Mouse (Mus musculus): ENCODE data around the gene Nhlrc1.

Gene Nhlrc1

DNA sequence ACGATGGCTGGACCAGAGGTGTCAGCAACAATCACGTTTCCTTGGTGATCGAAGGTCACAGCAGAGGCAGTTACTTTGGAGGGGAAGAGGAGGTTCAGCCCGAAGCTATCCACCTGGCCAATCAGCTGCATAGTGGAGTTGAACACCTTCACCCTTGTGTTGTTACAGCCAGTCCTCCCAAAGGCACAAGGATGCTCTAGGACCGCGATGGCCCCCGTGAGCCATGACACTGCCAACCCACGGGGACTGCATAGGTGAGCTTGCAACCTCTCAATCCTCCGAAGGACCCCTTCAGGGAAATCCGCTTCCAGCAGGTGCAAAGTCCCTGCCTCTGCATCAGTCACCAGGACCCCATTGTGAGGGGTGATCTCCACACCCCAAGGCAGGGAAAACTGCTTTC is 910 bp downstream of the Nhlrc1 start:
- no peak for DNase-seq (ENCODE audit: low spot score in 2 of 2)

DNA sequence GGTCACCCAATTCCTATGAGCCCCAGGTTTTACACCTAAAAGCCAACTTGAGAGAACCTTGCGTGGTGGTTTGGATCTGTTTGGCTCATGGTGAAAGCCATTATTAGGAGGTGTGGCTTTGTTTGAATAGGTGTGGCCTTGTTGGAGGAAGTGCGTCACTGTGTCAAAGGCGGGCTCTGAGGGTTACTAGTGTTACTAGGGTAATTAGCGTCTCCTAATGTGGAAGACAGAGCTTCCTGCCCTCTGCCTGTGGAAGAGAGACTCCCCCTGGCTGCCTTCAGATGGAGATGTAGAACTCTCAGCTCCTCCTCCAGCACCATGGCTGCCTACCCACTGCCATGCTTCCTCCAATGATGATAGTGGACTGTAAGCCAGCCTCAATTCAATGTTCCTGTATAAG is 13.1 kb downstream of the Nhlrc1 start:
- DNase-seq (ENCODE audit: low spot score in 2 of 2): no peak

DNA sequence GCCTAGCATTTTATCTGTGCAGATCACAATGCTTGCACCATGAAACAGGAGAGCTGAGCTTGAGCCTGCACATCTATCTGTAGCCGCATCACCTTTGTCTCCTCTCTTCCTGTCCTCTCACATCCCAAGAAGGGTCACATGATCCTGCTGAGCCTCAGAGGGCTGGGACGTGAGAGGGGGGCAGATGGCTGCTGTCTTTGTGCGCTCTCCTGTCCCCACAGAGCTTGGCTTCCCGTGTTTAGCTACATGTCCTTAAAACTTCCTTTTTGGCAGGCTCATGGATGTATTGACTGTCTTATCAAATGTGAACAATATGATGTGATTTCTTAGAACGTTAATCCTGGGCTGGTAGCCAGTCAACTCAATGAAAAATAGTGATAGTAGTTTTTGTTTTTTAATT is 15.2 kb downstream of the Nhlrc1 start:
- DNase-seq (ENCODE audit: low spot score in 2 of 2): no peak

DNA sequence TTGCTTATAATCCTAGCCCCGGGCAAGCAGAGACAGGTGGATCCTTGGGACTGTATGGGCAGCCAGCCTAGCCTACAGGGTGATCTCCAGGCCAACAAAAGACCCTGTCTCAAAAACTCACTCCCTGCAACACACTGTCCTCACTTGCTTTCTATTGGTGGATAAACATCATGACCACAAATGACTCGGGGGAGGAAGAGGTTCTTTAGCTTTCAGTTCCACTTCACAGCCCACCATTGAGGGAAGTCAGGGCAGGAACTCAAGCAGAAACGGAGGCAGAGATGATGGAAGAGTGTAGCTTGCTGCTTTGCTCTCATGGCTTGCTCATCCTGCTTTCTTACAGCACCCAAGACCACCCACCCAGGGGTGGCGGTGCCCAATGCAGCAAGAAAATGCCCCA is 17.3 kb downstream of the Nhlrc1 start:
- DNase-seq (ENCODE audit: low spot score in 2 of 2): no peak

DNA sequence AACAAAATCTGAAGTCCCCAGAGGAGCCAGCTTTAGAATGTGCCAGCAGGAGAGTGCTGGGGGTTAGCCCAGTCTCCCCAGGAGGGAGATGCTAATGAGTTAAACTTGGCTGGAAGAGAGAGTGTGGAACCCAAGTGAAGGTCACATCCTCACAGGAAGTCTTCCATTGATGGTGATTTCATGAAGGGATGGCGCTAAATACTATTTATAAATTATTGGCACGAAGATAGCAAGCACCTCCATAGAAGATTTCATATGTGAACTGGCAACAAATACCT is 21.4 kb downstream of the Nhlrc1 start:
- no peak for DNase-seq (ENCODE audit: low spot score in 2 of 2)

DNA sequence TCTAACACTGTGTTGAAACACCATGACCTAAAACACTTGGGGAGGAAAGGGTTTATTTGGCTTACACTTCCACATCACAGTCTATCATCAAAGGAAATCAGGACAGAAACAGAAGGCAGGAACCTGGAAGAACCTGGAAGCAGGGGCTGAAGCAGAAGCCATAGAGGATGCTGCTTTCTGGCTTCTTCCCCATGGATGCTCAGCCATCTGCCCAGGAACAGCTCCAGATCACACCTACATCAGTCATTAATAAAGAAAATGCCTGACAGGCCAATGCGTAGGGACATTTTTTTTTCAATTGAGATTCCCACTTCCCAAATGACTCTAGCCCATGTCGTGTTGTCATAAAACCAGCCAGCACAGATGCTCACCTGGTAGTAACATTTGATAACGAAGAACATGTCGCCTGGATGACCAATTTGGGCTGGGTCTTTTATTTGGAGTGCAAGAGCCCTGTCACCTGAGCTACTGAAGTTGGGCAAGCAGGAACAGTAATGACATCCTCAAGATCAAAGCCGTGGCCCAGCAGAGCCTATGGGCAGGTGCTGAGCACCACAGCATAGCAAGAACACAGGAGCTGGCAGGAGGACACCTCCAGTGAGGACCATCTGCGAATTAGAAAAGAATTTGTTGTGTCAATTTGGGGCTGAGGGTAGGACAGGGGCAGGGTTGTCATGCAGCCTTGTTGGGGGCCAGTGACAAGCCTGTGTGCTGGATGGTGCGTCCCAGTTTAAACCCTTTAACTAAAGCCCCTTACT is 22.0 kb downstream of the Nhlrc1 start:
- DNase-seq (ENCODE audit: low spot score in 2 of 2): no peak

DNA sequence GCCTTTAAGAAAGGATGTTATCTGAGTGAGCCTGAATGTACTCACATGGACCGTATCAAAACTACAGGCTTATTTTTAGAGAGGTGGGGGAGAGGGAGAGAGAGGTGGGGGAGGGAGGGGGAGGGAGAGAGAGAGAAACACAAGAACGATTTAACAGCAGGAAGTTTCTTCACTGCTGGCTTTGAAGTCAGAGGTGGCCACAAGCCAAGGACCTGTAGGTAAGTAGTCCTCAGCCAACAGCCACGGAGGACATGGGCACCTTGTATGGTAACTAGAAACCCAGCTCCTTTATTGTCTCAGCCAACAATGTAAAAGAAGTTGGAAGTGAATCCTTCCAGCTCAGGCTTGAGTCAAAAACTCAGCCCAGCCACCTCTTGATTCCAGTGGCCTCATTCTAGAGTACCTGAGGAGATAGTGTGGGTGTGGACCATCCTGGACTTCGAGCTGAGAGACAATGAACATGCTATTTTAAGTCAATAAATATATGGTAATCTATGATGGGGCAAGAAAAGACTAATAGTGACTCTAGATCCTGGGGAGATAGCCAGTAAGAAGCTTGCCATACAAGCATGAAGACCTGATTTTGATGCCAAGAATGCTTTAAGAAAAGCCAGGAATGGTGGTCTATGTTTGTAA is 24.2 kb downstream of the Nhlrc1 start:
- DNase-seq (ENCODE audit: low spot score in 2 of 2): no peak

DNA sequence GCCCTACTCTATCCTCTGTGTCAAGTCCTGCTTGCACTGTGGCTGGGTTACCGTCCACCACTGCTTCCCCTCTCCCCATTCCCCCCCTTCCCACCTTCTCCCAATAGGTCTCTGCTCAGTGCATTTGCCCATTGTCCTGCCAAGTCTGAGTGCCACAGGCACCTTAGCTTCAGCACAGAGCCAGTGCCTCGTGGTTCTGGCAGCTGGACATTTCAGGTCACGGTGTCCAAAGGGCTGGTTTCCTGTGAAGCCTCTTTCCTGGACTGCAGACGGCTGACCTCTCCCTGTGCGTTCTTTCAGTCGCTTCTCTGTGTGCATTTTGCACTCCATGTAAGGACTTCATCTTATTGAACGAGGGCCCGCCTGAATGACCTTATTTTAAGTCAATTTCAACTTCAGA is 26.7 kb downstream of the Nhlrc1 start:
- DNase-seq (ENCODE audit: low spot score in 2 of 2): no peak

DNA sequence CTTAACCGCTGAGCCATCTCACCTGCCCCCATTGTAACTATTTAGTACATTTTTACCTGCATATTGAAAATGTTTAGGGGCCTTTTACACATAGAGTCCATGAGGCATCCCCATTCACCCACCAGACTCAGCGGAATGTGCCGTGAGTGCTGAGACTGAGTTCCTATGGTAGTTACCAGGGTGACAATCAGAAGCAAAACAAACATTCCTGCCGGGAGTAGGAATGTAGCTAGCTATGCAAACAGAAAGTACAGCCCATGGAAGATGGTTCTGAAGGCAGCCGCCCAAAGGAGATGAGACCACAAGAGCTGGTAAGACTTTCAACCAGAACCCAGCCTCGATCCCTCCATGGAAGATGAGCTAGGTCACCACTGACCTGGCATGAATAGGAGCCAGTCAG is 28.4 kb downstream of the Nhlrc1 start:
- DNase-seq (ENCODE audit: low spot score in 2 of 2): no peak

DNA sequence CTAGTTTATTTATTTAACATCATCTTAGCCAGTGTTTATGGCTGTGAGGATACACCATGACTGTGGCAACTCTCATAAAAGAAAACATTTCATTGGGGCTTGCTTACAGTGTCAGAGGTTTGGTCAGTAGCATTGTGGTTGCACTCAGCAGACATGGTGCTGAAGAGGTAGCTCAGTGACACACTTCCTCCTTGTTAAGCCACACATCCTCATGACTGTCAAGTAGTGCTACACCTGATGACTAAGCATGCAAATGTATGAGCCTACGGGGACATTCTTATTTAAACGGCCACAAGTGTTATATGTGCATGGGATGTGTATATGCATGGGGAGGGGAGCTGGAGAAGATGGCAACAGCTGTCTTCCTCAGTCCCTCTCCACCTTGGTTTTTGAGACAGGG is 30.8 kb downstream of the Nhlrc1 start:
- no peak for DNase-seq (ENCODE audit: low spot score in 2 of 2)

DNA sequence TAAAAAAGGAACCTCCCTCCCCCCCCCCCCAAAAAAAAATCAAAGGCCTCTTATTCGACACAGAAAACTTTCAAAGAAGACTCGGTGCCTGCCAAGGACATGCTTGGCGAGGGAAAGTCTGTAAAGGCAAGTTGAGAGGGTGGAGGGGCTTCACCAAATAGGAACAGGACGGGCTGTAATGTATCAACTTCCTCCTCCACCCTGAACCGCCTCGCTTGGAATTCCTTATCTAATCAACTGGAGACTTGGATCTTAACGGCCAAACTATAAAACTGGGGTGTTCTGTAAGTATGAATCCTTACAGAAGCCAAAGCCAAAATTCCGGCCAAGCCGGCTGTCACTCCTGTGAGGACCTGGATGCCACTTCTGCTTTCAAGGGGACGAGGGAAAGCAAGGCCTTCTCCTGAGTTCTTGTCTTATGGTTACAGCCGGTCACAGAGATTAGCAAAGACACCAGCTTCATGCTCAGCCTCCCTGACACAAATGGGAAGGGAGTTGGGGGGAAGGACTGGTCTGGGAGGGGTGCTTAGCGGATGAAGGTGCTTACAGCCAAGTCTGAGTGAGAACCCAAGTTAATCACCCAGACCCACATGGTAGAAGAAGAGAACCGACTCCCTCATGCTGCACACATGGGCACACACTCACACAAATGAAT is 34.7 kb downstream of the Nhlrc1 start:
- peak in 1 of 2 experiments; percentile 22 for DNase-seq (ENCODE audit: low spot score in 2 of 2)

DNA sequence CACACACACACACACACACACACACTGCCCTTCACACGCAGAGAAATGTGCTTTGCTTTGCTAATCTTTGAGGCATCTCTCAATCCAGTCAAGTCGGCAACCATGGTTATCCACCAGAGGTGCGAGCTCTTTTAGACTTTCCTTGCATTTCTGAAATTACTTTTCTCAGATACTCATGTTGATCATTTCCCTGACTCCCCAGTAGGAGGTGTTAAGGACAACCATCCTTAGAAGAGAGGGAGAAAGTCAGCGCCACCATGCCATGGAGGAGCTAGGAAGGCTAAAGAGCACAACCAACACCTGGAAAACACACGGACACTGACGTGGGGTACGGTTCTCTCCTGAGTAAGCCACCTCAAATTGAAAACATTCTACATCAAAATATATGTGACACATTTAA is 38.1 kb downstream of the Nhlrc1 start:
- DNase-seq (ENCODE audit: low spot score in 2 of 2): no peak

DNA sequence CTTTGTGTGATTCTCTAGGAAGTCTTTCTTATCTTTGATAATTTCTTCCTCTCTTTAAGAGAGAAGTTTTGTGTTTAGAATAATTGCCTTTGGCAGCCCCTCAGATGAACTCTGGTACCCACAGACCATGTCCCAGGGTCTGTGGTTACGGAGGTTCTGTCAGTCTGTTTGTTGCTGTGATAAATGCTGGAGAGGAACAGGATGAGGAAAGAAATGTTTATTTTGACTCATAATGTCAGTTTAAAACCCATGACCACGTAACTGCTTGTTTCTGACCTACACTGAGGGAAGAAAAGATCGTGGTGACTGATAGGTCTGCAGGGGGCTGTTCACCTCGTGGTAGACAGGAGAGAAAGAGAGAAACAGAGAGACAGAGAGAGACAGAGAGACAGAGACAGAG is 38.7 kb downstream of the Nhlrc1 start:
- no peak for DNase-seq (ENCODE audit: low spot score in 2 of 2)

DNA sequence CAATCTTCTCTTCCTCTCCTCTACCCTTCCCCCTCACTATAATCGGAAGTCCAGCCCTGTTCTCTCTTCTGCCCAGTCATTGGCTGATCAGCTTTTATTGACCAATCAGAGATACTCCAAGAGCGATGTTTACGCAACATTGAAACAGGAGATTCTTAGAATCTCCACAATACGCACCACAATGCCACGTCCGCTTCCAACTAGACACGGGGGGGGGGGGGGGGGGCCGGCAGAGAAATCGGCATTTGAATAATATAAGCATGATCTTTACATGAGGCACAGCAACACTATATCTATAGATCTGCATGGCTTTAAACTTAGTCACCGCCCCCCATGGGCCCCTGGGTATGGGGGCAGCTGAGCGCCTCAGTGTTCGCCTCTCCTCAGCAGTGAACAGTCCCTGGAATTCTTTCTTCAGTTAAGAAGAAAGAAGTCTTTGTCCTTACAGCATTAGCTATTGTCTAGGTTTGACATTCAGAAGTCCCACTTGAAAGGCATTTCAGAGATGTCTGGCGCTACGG is 39.6 kb downstream of the Nhlrc1 start:
- no peak for DNase-seq (ENCODE audit: low spot score in 2 of 2)

DNA sequence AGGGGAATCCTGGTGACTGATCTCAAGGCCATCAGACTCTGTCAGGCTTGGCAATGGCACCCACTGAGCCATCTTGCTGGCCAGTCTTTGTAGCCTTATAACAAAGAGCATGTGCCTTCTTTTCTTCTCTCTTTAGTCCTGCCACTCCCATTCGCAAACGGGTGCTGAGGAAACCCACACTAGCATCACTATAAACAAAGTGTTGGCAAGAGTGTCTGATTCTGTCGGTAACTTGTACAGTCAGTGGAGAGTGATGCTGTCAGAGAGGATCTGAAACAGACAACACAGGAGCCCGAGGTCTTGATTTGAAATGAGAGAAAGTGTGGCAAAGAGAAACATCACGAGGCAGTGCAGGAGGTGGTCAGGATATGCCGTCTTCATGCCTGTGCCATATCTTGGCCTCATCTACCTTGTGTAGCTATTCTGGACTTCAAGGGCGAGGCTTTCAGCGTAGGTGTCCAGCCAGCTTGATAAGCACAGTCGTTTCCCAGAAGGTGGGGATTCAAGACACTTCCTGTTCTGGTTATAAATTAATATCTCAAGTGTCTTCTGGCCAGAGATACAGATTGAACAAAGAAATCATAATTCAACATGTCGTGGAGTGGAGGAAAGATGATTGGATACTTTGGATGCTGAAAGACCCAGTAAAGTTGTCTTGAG is 44.2 kb downstream of the Nhlrc1 start:
- no peak for DNase-seq (ENCODE audit: low spot score in 2 of 2)

DNA sequence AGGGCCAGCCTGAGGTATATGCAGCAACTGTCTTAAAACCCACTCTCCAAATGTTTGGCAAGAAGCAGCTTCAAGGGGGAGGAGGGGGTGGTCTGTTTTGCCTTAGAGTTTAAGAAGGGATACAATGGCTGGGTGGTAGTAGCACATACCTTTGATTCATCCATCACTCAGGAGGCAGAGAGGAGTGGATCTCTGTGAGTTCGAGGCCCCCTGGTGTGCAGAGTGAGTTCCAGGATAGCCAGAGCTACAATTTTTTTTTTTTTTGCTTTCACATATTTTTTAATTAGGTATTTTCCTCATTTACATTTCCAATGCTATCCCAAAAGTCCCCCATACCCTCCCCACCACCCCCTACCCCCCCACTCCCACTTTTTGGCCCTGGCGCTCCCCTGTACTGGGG is 46.0 kb downstream of the Nhlrc1 start:
- DNase-seq (ENCODE audit: low spot score in 2 of 2): no peak

DNA sequence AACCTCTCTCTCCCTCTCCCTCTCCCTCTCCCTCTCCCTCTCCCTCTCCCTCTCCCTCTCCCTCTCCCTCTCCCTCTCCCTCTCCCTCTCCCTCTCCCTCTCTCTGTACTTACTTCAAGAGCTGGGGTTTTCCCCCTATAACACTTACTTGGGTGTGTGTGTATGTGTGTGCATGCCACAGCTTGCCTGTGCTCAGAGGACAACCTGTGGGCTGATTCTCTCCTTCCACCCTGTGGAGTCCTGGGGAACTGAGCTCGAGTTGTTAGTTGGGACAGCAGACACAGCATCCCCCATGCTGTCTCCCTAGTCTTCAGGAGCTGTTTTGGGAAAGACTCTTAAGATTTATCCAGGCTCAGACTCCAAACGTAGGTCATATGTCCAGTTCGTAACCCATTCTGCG is 47.3 kb downstream of the Nhlrc1 start:
- DNase-seq (ENCODE audit: low spot score in 2 of 2): peak in 1 of 2 experiments; percentile 29

Measured in urinary bladder, adult 18-20 months (tissue).